8 mouse cellular contexts compared by ENCODE assay signal in genomic region chr2:119972537-119972879, GRCm38 (mm10). TPM values are rescaled to one million over a fixed set of nuclear protein-coding genes. Genes with fewer than 3 reads are reported as not detected.
DNase-seq lines count a peak whose midpoint lies in the region; ATAC-seq lines count a peak whose summit lies in the region.

Gene Mapkbp1, plus strand, starts transcription at chr2:119972699.

- H3K4me1 ChIP-seq in kidney, embryonic 16.5 days (ENCODE audit: insufficient read depth, low read length): peaks cover 12% of the 10 kb centered on the region
- H3K4me1 ChIP-seq in heart, embryonic 16.5 days (ENCODE audit: control insufficient read depth, insufficient read depth, low read length): peaks cover 16% of the 10 kb centered on the region
- H3K4me1 ChIP-seq in limb, embryonic 13.5 days: peaks cover 22% of the 10 kb centered on the region
- peaks cover 13% of the 10 kb centered on the region for H3K4me1 ChIP-seq in stomach, embryonic 15.5 days

- DNase-seq in kidney, postnatal 4 days: no peak
- DNase-seq in adrenal gland, postnatal 36 days: no peak
- DNase-seq in cerebellum, adult 9-11 months: no peak
- DNase-seq in cerebellum, postnatal 4 days (ENCODE audit: low spot score in 2 of 2): no peak

- no peaks in the 10 kb centered on the region for H3K27me3 ChIP-seq in kidney, embryonic 16.5 days (ENCODE audit: insufficient read depth, low read length)
- no peaks in the 10 kb centered on the region for H3K27me3 ChIP-seq in heart, embryonic 16.5 days (ENCODE audit: control insufficient read depth, insufficient read depth, low read length)
- H3K27me3 ChIP-seq in limb, embryonic 13.5 days: no peaks in the 10 kb centered on the region
- H3K27me3 ChIP-seq in stomach, embryonic 15.5 days (replicated peaks): no peaks in the 10 kb centered on the region

- 1% methylated on average over 19 of the region's 19 CpGs for WGBS in kidney, embryonic 16.5 days
- WGBS in heart, embryonic 16.5 days: 1% methylated on average over 19 of the region's 19 CpGs
- 0% methylated on average over 19 of the region's 19 CpGs for WGBS in limb, embryonic 13.5 days
- WGBS in stomach, embryonic 15.5 days: under 1% methylated on average over 19 of the region's 19 CpGs

- ATAC-seq in kidney, embryonic 16.5 days (ENCODE audit: low FRiP score, low TSS enrichment): peak; percentile 89
- peak; percentile 59 for ATAC-seq in heart, embryonic 16.5 days (replicated peaks; ENCODE audit: extremely low read depth, insufficient read depth, low FRiP score)
- ATAC-seq in limb, embryonic 13.5 days (ENCODE audit: low FRiP score, low read depth): peak; percentile 77
- peak; percentile 74 for ATAC-seq in stomach, embryonic 15.5 days (ENCODE audit: insufficient read depth, low FRiP score, low read depth)

- H3K4me2 ChIP-seq in kidney, embryonic 16.5 days (replicated peaks; ENCODE audit: low read depth, low read length): peak within 1 kb of the TSS; percentile 77
- H3K4me2 ChIP-seq in heart, embryonic 16.5 days (ENCODE audit: low read depth, low read length): peak within 1 kb of the TSS; percentile 82
- H3K4me2 ChIP-seq in limb, embryonic 13.5 days (replicated peaks): peak within 1 kb of the TSS; percentile 82
- H3K4me2 ChIP-seq in stomach, embryonic 15.5 days: peak within 1 kb of the TSS; percentile 64

- H3K9ac ChIP-seq in kidney, embryonic 16.5 days (replicated peaks; ENCODE audit: low read length): peak within 1 kb of the TSS; percentile 80
- peak within 1 kb of the TSS; percentile 93 for H3K9ac ChIP-seq in heart, embryonic 16.5 days (ENCODE audit: low read length)
- H3K9ac ChIP-seq in limb, embryonic 13.5 days: peak within 1 kb of the TSS; percentile 90
- peak within 1 kb of the TSS; percentile 70 for H3K9ac ChIP-seq in stomach, embryonic 15.5 days

- H3K9me3 ChIP-seq in kidney, embryonic 16.5 days (ENCODE audit: low read length): no peaks in the 10 kb centered on the region
- H3K9me3 ChIP-seq in heart, embryonic 16.5 days (replicated peaks; ENCODE audit: control insufficient read depth, low read length): no peaks in the 10 kb centered on the region
- no peaks in the 10 kb centered on the region for H3K9me3 ChIP-seq in limb, embryonic 13.5 days
- no peaks in the 10 kb centered on the region for H3K9me3 ChIP-seq in stomach, embryonic 15.5 days

- H3K36me3 ChIP-seq in kidney, embryonic 16.5 days (ENCODE audit: insufficient read depth, low read length): no peaks in the 10 kb centered on the region
- H3K36me3 ChIP-seq in heart, embryonic 16.5 days (ENCODE audit: control insufficient read depth, insufficient read depth): no peaks in the 10 kb centered on the region
- H3K36me3 ChIP-seq in limb, embryonic 13.5 days: peaks cover 5% of the 10 kb centered on the region; the same call in 1 of the 2 replicates
- no peaks in the 10 kb centered on the region for H3K36me3 ChIP-seq in stomach, embryonic 15.5 days

- H3K27ac ChIP-seq in kidney, embryonic 16.5 days (ENCODE audit: low read length): peak within 1 kb of the TSS; percentile 52
- H3K27ac ChIP-seq in heart, embryonic 16.5 days (ENCODE audit: low read length): peak within 1 kb of the TSS; percentile 71
- H3K27ac ChIP-seq in limb, embryonic 13.5 days: peak within 1 kb of the TSS; percentile 52; the same call in 1 of the 2 replicates
- peak within 1 kb of the TSS; percentile 78 for H3K27ac ChIP-seq in stomach, embryonic 15.5 days

- peak within 1 kb of the TSS; percentile 68 for H3K4me3 ChIP-seq in kidney, embryonic 16.5 days (ENCODE audit: low read length)
- peak within 1 kb of the TSS; percentile 94 for H3K4me3 ChIP-seq in heart, embryonic 16.5 days (ENCODE audit: low read length)
- H3K4me3 ChIP-seq in limb, embryonic 13.5 days: peak within 1 kb of the TSS; percentile 90
- peak within 1 kb of the TSS; percentile 92 for H3K4me3 ChIP-seq in stomach, embryonic 15.5 days (replicated peaks)

RNA-seq across cellular contexts. Expression of gene Mapkbp1, which starts in this region (rescaled TPM):
- polyA plus RNA-seq in kidney, embryonic 16.5 days (2015; fragmentation: Nextera tagmentation; extraction: Ambion mirVana): 3.2 and 4.0 TPM in 2 replicates
- 10 to 100 TPM; 14.7 to 14.8 TPM for total RNA-seq in adrenal gland, postnatal 36 days (2021)
- polyA plus RNA-seq in heart, embryonic 16.5 days (2015; fragmentation: Nextera tagmentation; extraction: Ambion mirVana): 2.2 and 2.4 TPM in 2 replicates
- polyA plus RNA-seq in limb, embryonic 13.5 days (2015; fragmentation: Nextera tagmentation; extraction: Ambion mirVana): 3.8 and 3.9 TPM in 2 replicates
- 2.8 and 3.3 TPM in 2 replicates for polyA plus RNA-seq in stomach, embryonic 15.5 days (2015; fragmentation: Nextera tagmentation; extraction: Ambion mirVana)
